Mouse (Mus musculus) heart, adult 9 months (tissue): ENCODE measurements around the gene Slc12a6.
A peak's percentile ranks its signal among the peaks of the same experiment; 100 is the strongest.

Experiments
- DNase-seq, 2 experiments: peaks; one replicate each; pipeline ENCODE4 v3.0.0; 2022; ENCODE audit warnings: low spot score in 2 of 2

Gene Slc12a6

GRCm38 (mm10) chr2:112265448-112266241 lies at the start of gene Slc12a6:
Gene Slc12a6 (plus strand): TSS chr2:112265825.
- peak; percentile 90 to 92 for DNase-seq

- DNase-seq, result no peak
Measured at GRCm38 (mm10) chr2:112215977-112216376, 49.6 kb upstream of the Slc12a6 start.

GRCm38 (mm10) chr2:112217614-112218013 lies 48.0 kb upstream of the Slc12a6 start:
- no peak for DNase-seq

- DNase-seq, result no peak
Measured at GRCm38 (mm10) chr2:112220880-112221279, 44.7 kb upstream of the Slc12a6 start.

GRCm38 (mm10) chr2:112222607-112223006 lies 43.0 kb upstream of the Slc12a6 start:
- DNase-seq, result no peak

GRCm38 (mm10) chr2:112224356-112224755 lies 41.3 kb upstream of the Slc12a6 start:
- no peak for DNase-seq

GRCm38 (mm10) chr2:112232623-112233022 lies 33.0 kb upstream of the Slc12a6 start:
- DNase-seq, result peak in 1 of 2 experiments; percentile 5

GRCm38 (mm10) chr2:112236620-112237019 lies 29.0 kb upstream of the Slc12a6 start:
- DNase-seq, result no peak

GRCm38 (mm10) chr2:112238006-112238405 lies 27.6 kb upstream of the Slc12a6 start:
- DNase-seq, result no peak

- DNase-seq, result peak; percentile 81 to 85
Measured at GRCm38 (mm10) chr2:112239212-112239934, 26.3 kb upstream of the Slc12a6 start, which contains the start of gene Lpcat4. Gene Lpcat4 (plus strand): TSS chr2:112239468.

GRCm38 (mm10) chr2:112239935-112240721 lies 25.5 kb upstream of the Slc12a6 start:
- no peak for DNase-seq

GRCm38 (mm10) chr2:112241787-112242186 lies 23.8 kb upstream of the Slc12a6 start:
- no peak for DNase-seq

GRCm38 (mm10) chr2:112245307-112245706 lies 20.3 kb upstream of the Slc12a6 start:
- DNase-seq, result no peak

- no peak for DNase-seq
Measured at GRCm38 (mm10) chr2:112246193-112246592, 19.4 kb upstream of the Slc12a6 start.

- no peak for DNase-seq
Measured at GRCm38 (mm10) chr2:112247323-112247722, 18.3 kb upstream of the Slc12a6 start.

GRCm38 (mm10) chr2:112249780-112250453 lies 15.7 kb upstream of the Slc12a6 start:
- DNase-seq, result no peak

GRCm38 (mm10) chr2:112254675-112255515 lies 10.7 kb upstream of the Slc12a6 start:
- no peak for DNase-seq

- DNase-seq, result no peak
Measured at GRCm38 (mm10) chr2:112259241-112259962, 6.2 kb upstream of the Slc12a6 start, which contains the start of gene Nutm1. Gene Nutm1 (minus strand): TSS chr2:112259291.

- DNase-seq, result peak; percentile 82 to 85
Measured at GRCm38 (mm10) chr2:112261748-112262653, 3.6 kb upstream of the Slc12a6 start, which contains the start of gene Nop10. Gene Nop10 (plus strand): TSS chr2:112261926.
